20 mouse cellular contexts compared by ENCODE assay signal in the genomic region with DNA sequence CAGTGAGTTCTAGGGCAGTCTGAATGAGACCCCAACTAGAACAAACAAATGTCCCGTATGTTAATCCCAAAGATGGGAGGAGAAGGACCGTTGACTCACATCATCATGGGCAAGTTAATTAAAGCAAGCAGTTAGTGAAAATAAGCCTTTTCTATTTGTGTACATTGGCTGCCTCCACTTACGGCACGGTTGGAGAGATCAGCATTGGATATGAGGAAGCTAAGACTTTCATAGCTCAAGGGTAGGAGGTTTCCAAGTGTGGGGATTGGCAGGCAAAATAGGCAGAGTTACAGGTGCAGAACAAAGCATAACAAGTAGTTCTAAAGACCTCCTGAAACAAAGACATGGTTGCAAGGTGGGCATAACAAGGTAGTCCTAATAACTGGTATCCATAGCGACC. TPM values are rescaled to one million over a fixed set of nuclear protein-coding genes. Genes with fewer than 3 reads are reported as not detected.
DNase-seq lines count a peak whose midpoint lies in the region; ATAC-seq and TF ChIP-seq lines count a peak whose summit lies in the region.
"Had no signal": no experiment of that assay in that cellular context is flagged by ENCODE, and none has a peak within 500 bp of the region (broad histone marks: within the 10 kb centered on the region; RNA-seq: fewer than 3 reads in every experiment).

No protein-coding gene starts in this region.

- no peak for DNase-seq in gastrocnemius, adult 2 months
- no peak for DNase-seq in gastrocnemius, adult 18-20 months (ENCODE audit: low spot score)
- peak; percentile 15 for DNase-seq in G1E (ENCODE audit: low spot score)
- DNase-seq in adrenal gland, adult 2 months = no peak
- no peak for DNase-seq in spleen, adult 18-20 months
- DNase-seq: adrenal gland, postnatal 10 days; adrenal gland, postnatal 25 days; cerebellum, adult 11 months; cerebellum, adult 18-20 months; cerebellum, adult 8-10 months; cerebellum, adult 9-11 months; cerebellum, postnatal 14 days; cerebellum, postnatal 36 days; embryo, embryonic 11 days; forebrain, postnatal 0 days had no signal

- ATAC-seq in G1E (ENCODE audit: extremely low read depth, insufficient number of reproducible peaks, low FRiP score, poor library complexity, severe bottlenecking) = peak; percentile 35; the same call in 1 of the 2 replicates
- ATAC-seq: activated CD4-positive, CD25-positive, alpha-beta regulatory T cell, adult 4 months; forebrain, embryonic 13.5 days; forebrain, embryonic 15.5 days; forebrain, postnatal 0 days; Patski had no signal

- H3K27me3 ChIP-seq in G1E (ENCODE audit: insufficient read depth, low read length) = no peaks in the 10 kb centered on the region
- H3K27me3 ChIP-seq: embryonic facial prominence, embryonic 12.5 days; forebrain, embryonic 13.5 days; forebrain, embryonic 15.5 days; Patski had no signal

- H3K36me3 ChIP-seq in G1E (replicated peaks) = peaks cover 38% of the 10 kb centered on the region
- H3K36me3 ChIP-seq: embryonic facial prominence, embryonic 12.5 days; forebrain, embryonic 15.5 days had no signal

- H3K27ac ChIP-seq in gastrocnemius, adult 2 months = peak overlapping the region; percentile 28; the same call in 1 of the 2 replicates
- H3K27ac ChIP-seq: embryonic facial prominence, embryonic 12.5 days; forebrain, embryonic 13.5 days; forebrain, embryonic 15.5 days had no signal

- intact Hi-C loops in gastrocnemius, adult 2 months (cut with DNase I) = no loop called here

- no peak for TF ChIP-seq CTCF in gastrocnemius, adult 2 months (IDR thresholded peaks at IDR 0.05)
- no peak for TF ChIP-seq CTCF in G1E (IDR thresholded peaks at IDR 0.05; ENCODE audit: low read depth, low read length)

- peak overlapping the region; percentile 3; the same call in 1 of the 2 replicates for H3K4me3 ChIP-seq in gastrocnemius, adult 2 months
- H3K4me3 ChIP-seq in G1E (ENCODE audit: low read depth, low read length) = peak overlapping the region; percentile 44; the same call in 1 of the 2 replicates
- H3K4me3 ChIP-seq: embryonic facial prominence, embryonic 12.5 days; forebrain, embryonic 13.5 days; forebrain, embryonic 15.5 days had no signal

- peaks cover 36% of the 10 kb centered on the region for H3K4me1 ChIP-seq in G1E (ENCODE audit: insufficient read depth, low read depth, low read length)

- no peaks in the 10 kb centered on the region for H3K9me3 ChIP-seq in G1E (replicated peaks)
- H3K9me3 ChIP-seq: embryonic facial prominence, embryonic 12.5 days; forebrain, embryonic 13.5 days; forebrain, embryonic 15.5 days had no signal

RNA-seq across cellular contexts. Expression of gene Rad52, which starts 3.0 kb away (rescaled TPM):
- 10 to 100 TPM; 15.1 to 18.2 TPM for total RNA-seq in gastrocnemius, adult 2 months (2021)
- total RNA-seq in gastrocnemius, adult 18-20 months (2021) = 10 to 100 TPM; 12.4 to 14.7 TPM
- total RNA-seq in G1E (2014; fragmentation: Nextera tagmentation) = 41.5 and 51.3 TPM in 2 replicates
- 26.5 and 28.9 TPM in 2 replicates for total RNA-seq in G1E (2017)
- 22.6 and 28.4 TPM in 2 replicates for polyA plus RNA-seq in G1E (2012)
- total RNA-seq in adrenal gland, adult 2 months (2021) = 10 to 100 TPM; 14.0 to 15.1 TPM
- 16.5 and 25.9 TPM in 2 replicates for polyA plus RNA-seq in adrenal gland, adult 2 months (2012; rRNA removed)

RNA-seq across cellular contexts. Expression of gene Erc1, which starts 57.5 kb away (rescaled TPM):
- total RNA-seq in gastrocnemius, adult 2 months (2021) = 10 to 100 TPM; 29.5 to 33.5 TPM
- total RNA-seq in gastrocnemius, adult 18-20 months (2021) = 10 to 100 TPM; 26.1 to 31.7 TPM
- total RNA-seq in G1E (2014; fragmentation: Nextera tagmentation) = 21.4 and 24.2 TPM in 2 replicates
- total RNA-seq in G1E (2017) = 10.3 and 14.4 TPM in 2 replicates
- 1.9 and 2.9 TPM in 2 replicates for polyA plus RNA-seq in G1E (2012)
- 10 to 100 TPM; 18.0 to 20.2 TPM for total RNA-seq in adrenal gland, adult 2 months (2021)
- 4.1 and 5.3 TPM in 2 replicates for polyA plus RNA-seq in adrenal gland, adult 2 months (2012; rRNA removed)
